Mouse (Mus musculus): ENCODE results near the gene Gm45213.

Gm45213 gene

DNA sequence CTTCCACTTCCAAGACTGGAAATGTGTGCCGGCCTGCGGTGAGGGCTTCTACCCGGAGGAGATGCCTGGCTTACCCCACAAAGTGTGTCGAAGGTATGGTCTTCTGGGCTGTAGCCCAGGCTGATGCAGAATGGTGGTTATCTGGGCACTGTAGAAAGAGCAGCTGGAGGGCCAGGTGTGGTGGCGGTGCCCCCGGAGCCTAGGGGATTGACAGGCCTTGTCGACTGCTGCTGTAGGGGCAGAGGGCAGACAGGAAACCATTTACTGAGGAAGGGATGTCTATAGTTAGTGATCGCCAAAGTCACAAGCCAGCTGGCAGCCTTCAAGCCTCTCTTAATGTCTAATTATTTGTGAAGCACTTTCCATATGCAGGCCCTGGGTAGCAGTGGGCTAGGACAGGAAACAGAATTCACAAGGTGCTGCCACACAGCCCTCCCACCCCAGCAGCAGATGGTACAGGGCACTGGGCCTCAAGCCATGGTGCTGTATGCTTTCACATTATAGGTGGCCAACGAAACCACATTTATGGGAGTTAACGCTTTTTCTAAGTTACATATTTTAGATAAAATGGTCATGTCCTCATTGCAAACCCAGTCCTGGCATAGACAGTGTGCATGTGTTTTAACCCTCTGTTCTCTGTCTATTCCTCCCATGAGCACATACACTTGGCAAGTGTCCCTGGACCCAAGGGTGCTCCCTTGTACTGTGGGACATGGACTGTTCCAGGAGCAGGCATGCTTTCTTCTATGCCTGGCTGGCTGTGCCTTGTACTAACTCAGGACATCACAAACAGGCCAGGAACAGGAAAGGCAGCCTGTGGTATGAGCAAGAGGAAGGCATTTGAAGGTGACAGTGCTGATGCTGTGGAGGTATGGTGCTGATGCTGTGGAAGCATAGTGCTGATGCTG lies at the start of gene Gm45213:
Gene Gm45213, plus strand, starts transcription at position 51 of the 908 bp plus-strand sequence.
- no peak for DNase-seq (ENCODE audit: low spot score)

DNA sequence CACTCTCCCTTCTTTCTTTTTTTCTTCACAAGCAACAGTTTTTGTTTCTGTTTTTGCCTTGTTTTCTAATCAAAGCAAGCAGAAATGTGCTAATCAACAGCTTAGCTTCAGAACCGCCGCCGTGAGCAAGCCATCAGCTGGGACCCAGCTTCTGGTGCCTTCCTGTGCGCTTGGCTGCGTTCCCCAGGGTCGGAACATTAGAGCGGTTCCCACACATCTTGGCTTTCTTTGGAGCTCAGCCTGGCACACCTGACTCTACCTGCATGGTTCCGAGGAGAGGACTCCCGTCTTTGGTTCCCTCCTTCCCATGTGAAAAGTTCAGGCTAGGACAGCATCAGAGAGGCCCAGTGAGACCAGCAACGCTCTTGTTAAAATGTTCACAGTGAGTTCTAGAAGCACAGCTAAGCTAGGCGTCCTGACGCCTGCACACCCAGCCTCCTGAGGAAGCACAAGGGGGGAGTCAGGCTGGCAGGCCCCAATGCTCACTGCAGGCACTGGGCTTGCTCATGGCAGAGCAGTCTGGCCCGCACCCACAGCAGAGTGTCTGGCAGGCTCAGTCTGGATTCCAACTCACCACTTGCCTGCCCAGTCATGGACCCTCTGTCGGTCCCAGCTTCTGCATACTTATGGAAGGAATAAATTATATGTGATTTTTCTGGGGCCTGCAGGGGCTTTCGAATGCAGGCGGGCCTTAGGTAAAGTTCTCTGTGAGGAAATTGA lies 42.2 kb upstream of the Gm45213 start:
- DNase-seq (ENCODE audit: low spot score) = no peak

DNA sequence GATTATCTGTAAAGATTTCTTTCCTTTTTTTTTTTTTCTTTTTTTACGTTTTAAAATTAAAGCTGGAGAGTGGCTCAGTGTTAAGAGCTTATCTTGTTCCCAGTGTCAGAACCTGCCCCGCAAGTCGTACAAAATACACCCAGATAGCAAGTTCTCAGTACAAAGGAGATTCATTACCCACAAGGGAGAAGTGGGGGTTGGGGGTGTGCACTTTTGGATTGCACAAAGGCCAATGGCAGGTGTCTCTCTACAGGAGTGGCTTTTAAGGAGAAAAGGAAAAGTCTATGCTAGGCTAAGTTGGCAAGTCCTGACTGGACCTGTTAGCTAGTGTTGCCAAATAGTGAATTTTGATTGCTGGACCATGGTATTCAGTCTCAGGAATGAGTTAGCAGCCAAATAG lies 41.6 kb upstream of the Gm45213 start:
- no peak for DNase-seq (ENCODE audit: low spot score)

DNA sequence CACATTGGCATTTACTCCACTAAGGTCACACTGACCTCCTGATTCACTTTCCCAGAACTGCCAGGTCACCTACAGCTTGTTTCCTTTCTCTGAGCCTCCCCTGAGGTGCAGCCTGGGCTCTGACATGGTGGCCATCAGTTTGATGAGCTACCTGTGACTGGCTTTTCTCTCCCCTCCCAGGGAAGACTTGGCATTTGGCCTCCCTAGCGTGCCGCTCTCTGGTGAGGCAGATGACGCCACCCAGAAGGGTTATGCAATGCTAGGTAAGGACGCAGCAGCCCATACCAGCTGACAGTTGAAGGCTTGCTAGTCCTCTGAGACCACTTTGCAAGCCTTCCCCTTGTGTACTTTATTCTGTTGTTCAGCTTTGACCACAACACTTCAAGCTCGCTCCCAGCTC lies 40.0 kb upstream of the Gm45213 start:
- DNase-seq (ENCODE audit: low spot score) = no peak

DNA sequence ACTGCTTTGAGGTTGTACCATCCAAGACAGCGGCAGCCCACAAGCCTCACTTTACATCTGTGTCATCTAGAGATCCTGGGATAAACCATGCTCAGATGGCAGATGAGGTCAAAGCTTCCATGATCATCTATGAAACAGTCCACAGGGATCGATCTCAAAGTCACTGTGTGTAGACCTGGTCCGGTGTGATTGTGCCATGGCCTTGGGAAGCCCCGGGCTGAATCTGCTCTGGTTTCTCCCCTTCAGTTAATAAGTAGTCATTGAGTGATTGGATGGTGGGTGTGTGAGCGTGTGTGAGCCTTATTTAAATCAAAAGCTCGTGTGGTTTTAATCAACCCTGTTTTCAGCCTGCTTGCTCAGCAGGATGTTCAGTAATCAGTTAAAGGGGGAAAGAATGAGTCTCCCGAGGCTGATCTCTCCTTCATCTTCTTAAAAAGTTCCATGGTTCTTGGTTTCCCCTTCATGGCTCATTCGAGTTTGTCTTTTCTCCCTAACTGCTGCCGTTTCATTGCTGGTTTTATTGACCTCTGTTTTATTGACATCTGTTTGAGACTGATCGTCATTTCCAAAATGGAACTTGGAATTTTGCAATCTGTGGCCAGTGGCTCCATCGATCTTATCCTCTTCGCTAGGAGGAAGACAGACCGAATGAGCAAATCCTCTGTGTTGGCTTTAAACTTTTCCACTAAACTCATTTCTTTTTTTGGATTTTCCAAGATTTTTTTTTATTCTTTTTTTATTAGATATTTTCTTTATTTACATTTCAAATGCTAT lies 39.4 kb upstream of the Gm45213 start:
- no peak for DNase-seq (ENCODE audit: low spot score)

DNA sequence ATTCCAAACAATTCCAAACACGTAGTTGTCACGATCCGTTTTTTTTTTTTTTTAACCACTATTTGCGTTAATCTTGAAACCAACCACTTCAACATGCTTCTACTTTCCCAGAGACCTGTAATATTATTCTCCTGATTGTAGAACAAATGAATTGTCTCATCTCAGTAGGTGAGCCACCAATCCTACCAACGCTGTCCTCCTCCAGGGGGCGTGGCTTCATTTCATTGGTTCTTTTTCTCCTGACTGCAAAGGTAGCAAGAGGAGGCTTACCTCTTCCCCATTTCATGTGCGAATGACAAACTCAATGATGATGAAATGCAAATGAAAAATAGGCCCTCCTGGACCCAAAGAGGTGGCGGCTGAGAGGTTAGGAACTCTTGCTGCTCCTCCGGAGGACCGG lies 38.3 kb upstream of the Gm45213 start:
- DNase-seq (ENCODE audit: low spot score) = peak; percentile 26

DNA sequence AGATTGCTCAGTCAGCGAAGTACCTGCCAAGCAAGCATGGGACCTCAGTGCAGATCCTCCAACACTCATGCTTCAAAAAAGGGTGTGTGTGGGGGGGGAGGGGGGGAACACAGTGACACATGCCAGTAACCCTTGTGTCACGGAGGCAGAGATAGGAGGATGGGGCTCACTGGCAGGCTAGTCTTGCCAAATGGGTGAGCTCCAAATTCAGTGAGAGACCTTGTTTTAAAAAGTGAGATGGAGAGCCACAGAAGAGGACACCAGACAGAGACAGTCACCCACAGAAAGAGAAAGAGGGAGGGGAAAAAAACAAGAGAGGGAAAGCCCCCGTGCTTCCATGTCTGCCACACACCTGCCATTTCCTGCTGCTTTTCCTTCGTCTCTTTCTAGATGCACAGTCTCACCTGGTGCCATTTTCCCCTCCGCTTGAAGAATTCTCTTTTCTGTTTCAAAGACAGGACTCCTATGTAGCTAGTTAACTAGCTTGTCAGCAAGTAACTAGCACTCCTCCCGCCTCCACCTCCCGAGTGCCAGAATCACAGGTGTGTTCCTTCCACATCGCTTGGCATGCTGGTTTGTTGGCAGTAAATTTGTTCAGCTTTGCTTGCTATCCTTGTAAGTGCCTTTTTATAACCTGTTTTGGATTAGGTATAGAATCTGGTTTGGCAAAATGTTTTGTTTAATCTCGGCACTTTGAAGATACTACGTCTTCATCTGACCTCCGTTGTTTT lies 35.1 kb upstream of the Gm45213 start:
- no peak for DNase-seq (ENCODE audit: low spot score)

DNA sequence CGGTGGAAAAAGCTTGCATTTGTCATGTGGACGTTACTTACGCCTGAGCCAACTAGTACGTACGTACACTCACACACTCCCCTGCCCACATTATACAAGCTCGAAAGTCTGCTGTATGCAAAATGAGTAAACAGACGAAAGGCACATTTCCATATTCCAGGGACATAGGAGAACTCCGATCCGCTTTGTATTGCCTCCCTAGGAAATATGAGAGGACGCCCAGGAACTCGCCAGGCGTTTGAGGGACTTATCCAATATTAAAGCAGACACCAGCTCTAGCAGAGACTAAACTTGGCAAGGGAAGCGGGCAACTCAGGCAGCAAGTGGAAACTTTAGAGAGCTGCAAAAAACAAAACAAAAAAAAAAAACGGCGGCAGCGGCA lies 34.5 kb upstream of the Gm45213 start:
- DNase-seq (ENCODE audit: low spot score) = no peak

DNA sequence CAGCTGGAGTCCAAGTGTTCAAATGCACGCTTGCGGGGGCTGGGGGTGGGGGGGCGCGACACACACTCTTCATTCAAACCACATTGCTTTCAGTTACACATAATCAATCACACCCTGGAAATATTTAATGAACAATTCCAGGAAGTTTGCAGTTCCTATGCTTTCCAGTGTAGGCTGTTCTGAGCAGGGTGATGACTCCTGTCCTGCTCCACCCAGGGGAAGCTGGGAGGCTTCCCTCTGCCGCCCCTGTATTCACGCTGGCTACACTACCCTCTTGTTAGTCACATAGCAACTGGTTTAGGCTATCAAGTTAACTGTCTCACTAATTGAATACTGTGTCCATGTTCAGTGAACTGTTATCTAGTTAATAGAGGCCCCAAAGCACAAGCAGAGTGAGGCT lies 32.9 kb upstream of the Gm45213 start:
- DNase-seq (ENCODE audit: low spot score) = no peak

DNA sequence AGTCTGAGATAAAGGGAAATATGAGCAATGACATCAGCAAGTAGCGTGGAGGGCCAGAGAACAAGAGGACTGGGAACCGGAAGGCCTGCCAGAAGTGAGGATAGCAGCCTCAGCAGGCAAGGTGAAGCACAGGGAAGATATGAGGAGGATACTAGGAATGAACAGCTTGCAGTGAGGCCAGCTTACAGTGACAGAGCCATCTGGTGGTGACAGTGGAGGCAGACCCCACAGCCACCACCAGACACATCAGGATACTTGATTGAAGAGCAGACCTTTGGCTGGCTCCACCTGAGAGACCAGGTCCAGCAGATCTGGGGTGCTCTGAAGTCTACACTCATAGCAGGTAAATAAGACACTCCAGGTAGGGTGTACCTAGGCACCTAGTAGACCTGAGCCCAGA lies 15.7 kb upstream of the Gm45213 start:
- DNase-seq (ENCODE audit: low spot score) = no peak

DNA sequence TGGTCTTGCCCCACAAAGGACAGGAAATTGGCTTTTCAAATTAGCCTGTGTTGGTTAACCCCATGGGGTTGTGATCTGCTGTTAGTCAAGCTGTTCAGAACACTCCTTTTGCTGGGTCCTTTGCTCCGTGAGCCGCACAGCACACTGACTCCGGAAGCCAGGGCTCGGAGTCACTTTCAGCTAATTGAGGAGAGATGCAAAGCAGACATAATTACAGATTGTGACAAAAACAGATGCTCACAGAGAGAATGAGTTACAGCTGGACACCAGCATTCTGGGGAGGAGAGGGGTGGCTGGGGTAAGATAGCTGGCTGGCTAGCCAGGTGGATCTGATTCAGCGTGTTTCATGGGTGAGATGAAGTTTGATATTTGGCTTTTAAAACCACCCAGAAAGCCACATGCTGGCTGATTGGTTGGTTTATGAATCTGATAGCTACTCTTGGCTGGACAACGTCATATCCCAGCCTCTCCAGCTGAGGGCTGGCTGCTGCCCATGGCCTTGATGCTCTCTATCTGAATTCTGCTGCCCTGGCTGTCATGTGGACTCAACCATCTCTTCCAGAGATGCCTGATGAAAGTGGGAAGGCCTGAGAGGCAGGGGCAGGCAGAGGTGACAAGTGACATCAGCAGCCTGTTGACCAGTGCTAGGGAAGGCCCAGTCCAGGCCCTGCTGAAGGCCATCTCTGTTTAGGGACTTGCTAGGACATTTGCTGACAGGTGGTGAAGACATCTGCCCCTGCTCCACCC lies 14.5 kb upstream of the Gm45213 start:
- DNase-seq (ENCODE audit: low spot score) = peak; percentile 16

DNA sequence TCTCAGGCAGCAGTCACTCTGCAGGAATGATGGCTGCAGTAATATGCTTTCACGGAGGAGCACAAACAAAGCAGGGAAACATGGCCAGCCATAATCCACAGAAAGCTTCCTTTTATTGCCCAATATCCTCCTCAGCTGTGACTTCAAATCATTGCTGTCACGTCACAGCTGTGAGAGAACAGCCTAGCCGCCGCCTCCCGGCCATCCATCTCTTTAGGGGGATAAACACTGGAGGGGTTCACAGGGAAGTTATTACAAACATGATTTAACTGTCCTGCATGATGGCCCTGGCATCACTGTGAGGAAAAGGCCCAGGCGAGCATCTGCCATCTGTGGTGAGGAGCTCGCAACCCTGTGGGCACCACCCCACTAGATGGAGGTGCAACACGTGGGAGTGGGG lies 6.6 kb upstream of the Gm45213 start:
- no peak for DNase-seq (ENCODE audit: low spot score)

DNA sequence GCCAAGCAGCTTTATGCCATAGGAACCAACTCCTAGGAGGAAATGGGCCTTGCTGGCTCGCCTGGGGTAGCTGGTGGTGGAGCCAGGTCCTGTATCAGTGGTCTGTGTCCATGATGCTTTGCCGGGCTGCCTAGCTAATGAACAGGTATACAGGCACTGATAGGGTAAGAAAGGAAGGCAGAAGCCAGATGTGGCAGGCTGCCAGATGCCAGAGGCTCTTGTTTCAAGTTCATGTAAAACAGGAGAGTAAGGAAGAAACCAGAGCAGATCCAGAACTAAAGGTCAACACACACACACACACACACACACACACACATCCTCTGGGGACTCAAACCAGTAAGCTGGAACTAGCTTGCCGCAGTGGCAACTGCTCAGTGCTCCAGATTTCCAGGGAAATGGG lies 5.1 kb upstream of the Gm45213 start:
- no peak for DNase-seq (ENCODE audit: low spot score)

DNA sequence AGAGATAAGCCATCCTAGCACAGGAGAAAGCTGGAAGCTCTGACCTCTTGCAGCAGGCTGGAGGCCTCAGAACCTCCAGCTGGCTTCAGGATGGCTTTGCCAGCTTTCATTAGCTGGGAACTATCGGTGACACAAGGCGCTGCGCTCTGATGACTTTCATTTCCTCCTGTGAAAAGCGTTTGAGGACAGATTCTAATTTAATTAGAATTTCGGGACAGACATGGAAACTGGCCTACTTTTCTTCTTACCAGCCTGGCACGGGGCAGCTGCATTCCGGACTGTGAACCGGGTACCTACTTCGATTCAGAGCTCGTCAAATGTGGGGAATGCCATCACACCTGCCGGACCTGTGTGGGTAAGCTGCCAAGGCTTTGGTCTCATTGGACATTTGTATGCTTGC lies 4.7 kb upstream of the Gm45213 start:
- DNase-seq (ENCODE audit: low spot score) = no peak

DNA sequence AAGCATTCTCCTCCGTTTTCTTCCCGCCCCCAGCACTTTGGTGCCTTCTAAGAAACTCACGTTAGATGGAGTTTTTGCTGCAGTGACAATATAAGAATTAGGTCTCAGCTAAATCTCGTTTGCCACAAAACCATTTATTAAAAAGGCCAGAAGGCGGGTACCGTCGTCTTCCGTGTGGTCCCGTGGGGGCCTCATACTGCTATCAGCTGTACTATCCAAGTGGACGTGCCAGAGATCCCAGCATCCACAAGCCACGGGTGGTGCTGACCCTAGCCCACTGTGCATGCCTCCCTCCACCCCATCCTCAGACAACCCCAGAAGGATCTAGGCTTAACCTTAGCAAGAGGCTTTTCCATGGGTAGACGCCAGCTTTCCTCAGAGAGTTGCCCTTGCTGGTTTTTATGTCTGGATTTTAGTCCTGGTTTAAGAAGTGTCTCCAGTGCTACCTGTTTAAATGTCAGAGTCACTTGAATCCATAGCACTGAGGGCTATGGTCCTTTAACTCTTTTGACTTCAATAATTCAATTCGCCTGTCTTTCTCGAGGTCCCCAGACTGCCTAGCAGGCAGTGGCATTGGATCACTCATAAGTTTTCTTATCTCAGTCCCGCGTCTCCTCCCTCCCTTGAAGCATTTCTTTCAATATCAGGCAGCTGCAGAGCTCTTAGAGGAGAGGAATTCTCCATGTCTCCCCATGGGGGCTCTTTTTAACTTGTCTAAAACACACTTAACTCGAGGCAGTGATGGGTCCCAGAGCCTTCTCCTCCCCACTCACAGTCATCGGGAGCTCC lies 3.2 kb upstream of the Gm45213 start:
- no peak for DNase-seq (ENCODE audit: low spot score)

DNA sequence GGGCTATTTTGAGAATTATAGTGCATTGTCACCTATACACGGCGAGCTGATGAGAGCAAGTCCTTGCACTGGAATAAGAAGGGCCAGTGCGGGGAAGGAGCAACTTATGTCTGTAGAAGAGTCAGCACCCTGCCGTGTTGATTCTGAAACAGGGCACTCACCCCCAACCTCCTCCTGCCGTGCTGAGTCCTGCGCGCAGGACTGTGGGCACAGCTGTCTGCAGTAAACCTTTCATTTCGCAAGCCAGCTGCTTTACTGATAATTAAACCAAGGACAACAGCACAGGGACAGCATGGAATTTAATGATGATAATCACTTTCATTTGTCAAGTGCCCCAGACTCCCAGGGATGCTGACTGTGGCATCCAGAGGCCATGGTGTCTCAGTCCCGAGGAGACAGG lies 1.2 kb downstream of the Gm45213 start:
- no peak for DNase-seq (ENCODE audit: low spot score)

DNA sequence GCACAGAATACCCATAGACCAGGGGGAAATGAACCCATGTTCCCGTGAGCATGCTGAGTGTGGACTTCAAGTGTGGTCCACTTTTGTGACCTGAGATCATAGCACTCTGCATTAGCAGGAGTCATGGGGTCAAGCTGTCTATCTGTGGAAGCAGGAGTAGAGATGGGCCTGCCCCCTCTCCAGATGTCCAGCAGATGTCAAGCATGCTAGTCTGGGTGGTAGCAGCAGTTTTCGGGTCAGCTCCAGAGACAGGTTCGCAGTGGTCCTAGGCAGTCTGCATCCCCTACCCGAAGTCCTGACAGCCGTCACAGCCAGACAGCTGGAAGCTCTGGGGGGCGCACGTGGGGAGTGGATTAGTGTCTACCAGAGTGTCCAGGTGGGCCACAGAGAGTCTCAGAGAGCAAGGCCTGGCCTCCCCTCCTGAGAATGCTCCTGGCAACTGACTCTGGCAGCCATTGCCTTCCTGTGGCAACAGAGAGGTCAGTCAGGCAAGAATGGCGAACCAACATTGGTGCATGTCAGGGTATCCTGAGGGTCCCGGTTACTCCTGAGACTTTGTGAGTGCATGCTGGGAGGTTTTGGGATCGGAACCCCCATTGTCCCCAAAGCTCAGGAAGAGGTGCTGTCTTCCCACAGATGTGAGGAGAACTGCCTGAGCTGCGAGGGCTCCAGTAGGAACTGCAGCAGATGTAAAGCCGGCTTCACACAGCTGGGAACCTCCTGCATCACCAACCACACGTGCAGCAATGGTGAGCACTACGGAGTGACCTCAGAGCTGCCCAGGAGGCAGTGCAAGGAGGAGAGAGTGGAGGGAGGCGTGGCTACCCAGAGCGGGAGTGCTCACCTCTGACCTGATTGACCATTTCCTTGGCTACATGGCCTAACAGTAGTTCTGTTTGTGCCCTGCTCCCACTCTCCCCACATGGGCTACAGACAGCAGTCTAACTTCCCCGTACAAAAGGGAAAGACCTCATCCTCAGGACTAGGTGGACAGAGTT lies 3.8 kb downstream of the Gm45213 start:
- DNase-seq (ENCODE audit: low spot score) = peak; percentile 32

DNA sequence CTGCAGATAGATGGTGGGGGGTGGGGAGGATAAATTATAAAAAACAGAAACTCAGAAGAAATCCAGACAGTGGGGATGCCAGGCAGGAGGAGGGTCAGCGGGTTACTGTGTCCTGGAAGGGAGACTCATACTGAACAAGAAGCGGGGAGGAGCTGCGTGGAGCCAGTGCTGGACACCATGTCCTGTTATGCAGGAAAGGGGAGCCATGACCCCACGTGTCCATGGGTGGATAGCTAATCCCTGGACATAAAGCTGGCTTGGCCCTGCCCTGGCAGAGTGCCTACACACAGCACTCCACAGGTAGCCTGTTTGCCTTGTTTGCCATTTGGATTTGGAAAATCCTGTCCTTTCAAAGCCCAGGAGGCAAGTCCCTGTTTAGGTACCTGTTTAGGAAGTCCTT lies 4.6 kb downstream of the Gm45213 start:
- DNase-seq (ENCODE audit: low spot score) = no peak
